In genomic region chr5:126544261-126544976, GRCm38 (mm10) we compare ENCODE assay signal across 14 mouse cellular contexts.
DNase-seq lines count a peak whose midpoint lies in the region; ATAC-seq and TF ChIP-seq lines count a peak whose summit lies in the region.
"Had no signal": no experiment of that assay in that cellular context is flagged by ENCODE, and none has a peak within 500 bp of the region (broad histone marks: within the 10 kb centered on the region; RNA-seq: fewer than 3 reads in every experiment).

No protein-coding gene starts in this region.

- WGBS in cerebellum, adult 2 months = 11% methylated on average over 8 of the region's 8 CpGs
- 33% methylated on average over 8 of the region's 8 CpGs for WGBS in kidney, adult 2 months
- 76% methylated on average over 8 of the region's 8 CpGs for WGBS in midbrain, embryonic 11.5 days
- 69% methylated on average over 8 of the region's 8 CpGs for WGBS in midbrain, embryonic 13.5 days
- 40% methylated on average over 8 of the region's 8 CpGs for WGBS in hindbrain, embryonic 16.5 days
- 47% methylated on average over 8 of the region's 8 CpGs for WGBS in stomach, postnatal 0 days

- DNase-seq in cerebellum, adult 2 months = peak; percentile 16 to 46
- DNase-seq in cerebellum, adult 18-20 months = no peak
- DNase-seq in kidney, adult 2 months = peak; percentile 25
- DNase-seq in kidney, postnatal 4 days = no peak
- DNase-seq in midbrain, embryonic 11.5 days (ENCODE audit: low spot score, missing footprints) = peak; percentile 69
- DNase-seq in stomach, postnatal 0 days (ENCODE audit: low spot score) = no peak
- DNase-seq: adrenal gland, postnatal 10 days; gastrocnemius, postnatal 14 days; lung, adult 2 months; thymus, adult 18-20 months had no signal

- H3K4me3 ChIP-seq in cerebellum, adult 2 months (replicated peaks; ENCODE audit: insufficient read depth, low read depth, low read length) = no peak overlapping the region
- H3K4me3 ChIP-seq in kidney, adult 2 months (ENCODE audit: insufficient read depth, low read depth, low read length) = no peak overlapping the region
- no peak overlapping the region for H3K4me3 ChIP-seq in midbrain, embryonic 11.5 days (ENCODE audit: low read depth, low read length)
- no peak overlapping the region for H3K4me3 ChIP-seq in midbrain, embryonic 13.5 days (replicated peaks)
- no peak overlapping the region for H3K4me3 ChIP-seq in hindbrain, embryonic 16.5 days (ENCODE audit: low read length)
- no peak overlapping the region for H3K4me3 ChIP-seq in stomach, postnatal 0 days (ENCODE audit: low read depth, low read length)
- H3K4me3 ChIP-seq: limb, embryonic 13.5 days had no signal

- TF ChIP-seq CTCF in cerebellum, adult 2 months (IDR thresholded peaks at IDR 0.05; ENCODE audit: borderline replicate concordance, insufficient read depth, low read depth, low read length) = no peak
- no peak for TF ChIP-seq CTCF in kidney, adult 2 months (conservative IDR thresholded peaks at IDR 0.05; ENCODE audit: insufficient read depth, insufficient read length, low read depth, low read length)
- no peak for TF ChIP-seq CTCF in stomach, postnatal 0 days (IDR thresholded peaks at IDR 0.05; ENCODE audit: low read depth)

- no peaks in the 10 kb centered on the region for H3K27me3 ChIP-seq in cerebellum, adult 2 months (ENCODE audit: control insufficient read depth, insufficient read depth, low read length)
- no peaks in the 10 kb centered on the region for H3K27me3 ChIP-seq in kidney, adult 2 months (replicated peaks; ENCODE audit: control insufficient read depth, insufficient read depth, low read length)
- H3K27me3 ChIP-seq in midbrain, embryonic 11.5 days (ENCODE audit: control insufficient read depth, insufficient read depth, low read length) = no peaks in the 10 kb centered on the region
- no peaks in the 10 kb centered on the region for H3K27me3 ChIP-seq in midbrain, embryonic 13.5 days
- H3K27me3 ChIP-seq in hindbrain, embryonic 16.5 days (replicated peaks; ENCODE audit: control insufficient read depth, insufficient read depth, low read length) = no peaks in the 10 kb centered on the region
- H3K27me3 ChIP-seq in stomach, postnatal 0 days (ENCODE audit: control insufficient read depth, insufficient read depth, low read length) = no peaks in the 10 kb centered on the region
- H3K27me3 ChIP-seq: limb, embryonic 13.5 days had no signal

- no peak overlapping the region for H3K4me2 ChIP-seq in midbrain, embryonic 11.5 days
- H3K4me2 ChIP-seq in midbrain, embryonic 13.5 days (replicated peaks) = no peak overlapping the region
- no peak overlapping the region for H3K4me2 ChIP-seq in hindbrain, embryonic 16.5 days (ENCODE audit: low read length)
- no peak overlapping the region for H3K4me2 ChIP-seq in stomach, postnatal 0 days (replicated peaks; ENCODE audit: low read depth)
- H3K4me2 ChIP-seq: heart, embryonic 11.5 days; limb, embryonic 13.5 days had no signal

- no peak for TF ChIP-seq EP300 in stomach, postnatal 0 days (optimal IDR thresholded peaks at IDR 0.05)

- H3K27ac ChIP-seq in cerebellum, adult 2 months (ENCODE audit: insufficient read depth, low read length) = no peak overlapping the region
- no peak overlapping the region for H3K27ac ChIP-seq in kidney, adult 2 months (ENCODE audit: insufficient read depth, low read depth, low read length)
- no peak overlapping the region for H3K27ac ChIP-seq in midbrain, embryonic 11.5 days (ENCODE audit: low read depth, low read length)
- H3K27ac ChIP-seq in midbrain, embryonic 13.5 days = no peak overlapping the region
- H3K27ac ChIP-seq in hindbrain, embryonic 16.5 days (ENCODE audit: low read depth, low read length) = no peak overlapping the region
- no peak overlapping the region for H3K27ac ChIP-seq in stomach, postnatal 0 days (replicated peaks)
- H3K27ac ChIP-seq: limb, embryonic 13.5 days had no signal

- no peaks in the 10 kb centered on the region for H3K9me3 ChIP-seq in midbrain, embryonic 11.5 days (ENCODE audit: control insufficient read depth, low read length)
- no peaks in the 10 kb centered on the region for H3K9me3 ChIP-seq in midbrain, embryonic 13.5 days
- H3K9me3 ChIP-seq in hindbrain, embryonic 16.5 days (ENCODE audit: control insufficient read depth, low read length) = no peaks in the 10 kb centered on the region
- H3K9me3 ChIP-seq in stomach, postnatal 0 days (ENCODE audit: control insufficient read depth, low read length) = no peaks in the 10 kb centered on the region
- H3K9me3 ChIP-seq: limb, embryonic 13.5 days had no signal

- H3K4me1 ChIP-seq in cerebellum, adult 2 months (ENCODE audit: control insufficient read depth, insufficient read depth, low read length) = no peaks in the 10 kb centered on the region
- no peaks in the 10 kb centered on the region for H3K4me1 ChIP-seq in kidney, adult 2 months (ENCODE audit: control insufficient read depth, insufficient read depth, low read length)
- H3K4me1 ChIP-seq in midbrain, embryonic 11.5 days (ENCODE audit: control insufficient read depth, insufficient read depth, low read length) = no peaks in the 10 kb centered on the region
- peaks cover 4% of the 10 kb centered on the region; the same call in 1 of the 2 replicates for H3K4me1 ChIP-seq in midbrain, embryonic 13.5 days (replicated peaks)
- peaks cover 7% of the 10 kb centered on the region; the same call in 1 of the 2 replicates for H3K4me1 ChIP-seq in hindbrain, embryonic 16.5 days (ENCODE audit: control insufficient read depth, insufficient read depth, low read depth, low read length)
- H3K4me1 ChIP-seq in stomach, postnatal 0 days (replicated peaks; ENCODE audit: control insufficient read depth, insufficient read depth) = no peaks in the 10 kb centered on the region
- H3K4me1 ChIP-seq: limb, embryonic 13.5 days had no signal

- no peaks in the 10 kb centered on the region for H3K36me3 ChIP-seq in kidney, adult 2 months (ENCODE audit: control insufficient read depth, insufficient read depth, low read length)
- no peaks in the 10 kb centered on the region for H3K36me3 ChIP-seq in midbrain, embryonic 11.5 days (ENCODE audit: control insufficient read depth, insufficient read depth, low read length)
- H3K36me3 ChIP-seq in midbrain, embryonic 13.5 days = no peaks in the 10 kb centered on the region
- no peaks in the 10 kb centered on the region for H3K36me3 ChIP-seq in hindbrain, embryonic 16.5 days (ENCODE audit: control insufficient read depth, insufficient read depth, low read length)
- H3K36me3 ChIP-seq in stomach, postnatal 0 days (ENCODE audit: control insufficient read depth, insufficient read depth, low read length) = no peaks in the 10 kb centered on the region
- H3K36me3 ChIP-seq: limb, embryonic 13.5 days had no signal

- ATAC-seq in midbrain, embryonic 11.5 days (ENCODE audit: low FRiP score) = no peak
- ATAC-seq in midbrain, embryonic 13.5 days = no peak
- ATAC-seq in hindbrain, embryonic 16.5 days = peak; percentile 72; the same call in 1 of the 2 replicates
- ATAC-seq in stomach, postnatal 0 days (ENCODE audit: low FRiP score, low TSS enrichment) = no peak

- H3K9ac ChIP-seq in midbrain, embryonic 11.5 days (ENCODE audit: low read length) = no peak overlapping the region
- H3K9ac ChIP-seq in midbrain, embryonic 13.5 days (replicated peaks) = no peak overlapping the region
- H3K9ac ChIP-seq in hindbrain, embryonic 16.5 days (ENCODE audit: low read depth, low read length) = no peak overlapping the region
- no peak overlapping the region for H3K9ac ChIP-seq in stomach, postnatal 0 days (ENCODE audit: low read length)
- H3K9ac ChIP-seq: limb, embryonic 13.5 days had no signal

- no peak for TF ChIP-seq POLR2A in cerebellum, adult 2 months (IDR thresholded peaks at IDR 0.05; ENCODE audit: borderline replicate concordance, insufficient read depth, low read length)
- TF ChIP-seq POLR2A in kidney, adult 2 months (IDR thresholded peaks at IDR 0.05; ENCODE audit: low read depth, low read length) = no peak

Comparison
In these comparisons a context has a peak if more than half of its experiments do, and no peak if none do; other contexts are left out.
1. DNase-seq: peak in cerebellum, adult 2 months (2 of 2), kidney, adult 2 months (single experiment) and midbrain, embryonic 11.5 days (single experiment); none in cerebellum, adult 18-20 months (0 of 2), kidney, postnatal 4 days (0 of 2) and stomach, postnatal 0 days (single experiment).